Mouse (Mus musculus) hindbrain, embryonic 13.5 days (tissue): ENCODE data around the gene Abhd17c. TPM values are rescaled to one million over a fixed set of nuclear protein-coding genes. Genes with fewer than 3 reads are reported as not detected.
"Not testable (repeated sequence)": the region's sequence is repeated elsewhere in the genome, so short reads cannot be mapped to it uniquely, and the experiment has no call there.

Experiments used
- ATAC-seq: fragments of 200-750 bp; cut with Nextera tagmentation; 2 replicates; pipeline ENCODE4 v1.8.0; 2017; ENCODE audit warnings: moderate TSS enrichment; ENCODE audit not compliant: low FRiP score
- H3K27ac ChIP-seq: fragments of 300-500 bp; sonication (generic); 2 replicates; pipeline ENCODE4 v1.5.1; 2015; ENCODE audit warnings: inconsistent platforms, mild to moderate bottlenecking, moderate library complexity
- H3K27me3 ChIP-seq: fragments of 300-500 bp; sonication (generic); 2 replicates; pipeline ENCODE4 v1.6.1; 2015; ENCODE audit warnings: mild to moderate bottlenecking, inconsistent platforms
- H3K36me3 ChIP-seq: fragments of 300-500 bp; sonication (generic); 2 replicates; pipeline ENCODE4 v1.6.1; 2015; ENCODE audit warnings: mild to moderate bottlenecking, inconsistent platforms
- H3K4me1 ChIP-seq: fragments of 300-500 bp; sonication (generic); replicated peaks from 2 replicates; pipeline ENCODE4 v1.6.1; 2015; ENCODE audit warnings: inconsistent platforms
- H3K4me2 ChIP-seq: fragments of 300-500 bp; sonication (generic); 2 replicates; pipeline ENCODE4 v1.6.1; 2015; ENCODE audit warnings: inconsistent platforms, mild to moderate bottlenecking, moderate library complexity
- H3K4me3 ChIP-seq: fragments of 300-500 bp; sonication (generic); 2 replicates; pipeline ENCODE4 v1.5.1; 2015; ENCODE audit warnings: mild to moderate bottlenecking, inconsistent platforms
- H3K9ac ChIP-seq: fragments of 300-500 bp; sonication (generic); 2 replicates; pipeline ENCODE4 v1.6.1; 2015; ENCODE audit warnings: mild to moderate bottlenecking, inconsistent platforms
- H3K9me3 ChIP-seq: fragments of 300-500 bp; sonication (generic); 2 replicates; pipeline ENCODE4 v1.6.1; 2016; ENCODE audit warnings: inconsistent platforms
- WGBS: fragments of 180-500 bp; shearing (Covaris S2); methylation state at CpG from one replicate; pipeline ENCODE4 v1.1.7; 2015; 5-methylcytosine and 5-hydroxymethylcytosine counted together
- polyA plus RNA-seq: library from polyadenylated mRNA; unstranded; fragments of >200 nt; fragmentation: Nextera tagmentation; extraction: Ambion mirVana; gene quantifications from 2 replicates; pipeline ENCODE4 v1.2.1, GENCODE M21; 2015

The Abhd17c gene
- 18.3 and 25.0 TPM in 2 replicates for polyA plus RNA-seq

DNA sequence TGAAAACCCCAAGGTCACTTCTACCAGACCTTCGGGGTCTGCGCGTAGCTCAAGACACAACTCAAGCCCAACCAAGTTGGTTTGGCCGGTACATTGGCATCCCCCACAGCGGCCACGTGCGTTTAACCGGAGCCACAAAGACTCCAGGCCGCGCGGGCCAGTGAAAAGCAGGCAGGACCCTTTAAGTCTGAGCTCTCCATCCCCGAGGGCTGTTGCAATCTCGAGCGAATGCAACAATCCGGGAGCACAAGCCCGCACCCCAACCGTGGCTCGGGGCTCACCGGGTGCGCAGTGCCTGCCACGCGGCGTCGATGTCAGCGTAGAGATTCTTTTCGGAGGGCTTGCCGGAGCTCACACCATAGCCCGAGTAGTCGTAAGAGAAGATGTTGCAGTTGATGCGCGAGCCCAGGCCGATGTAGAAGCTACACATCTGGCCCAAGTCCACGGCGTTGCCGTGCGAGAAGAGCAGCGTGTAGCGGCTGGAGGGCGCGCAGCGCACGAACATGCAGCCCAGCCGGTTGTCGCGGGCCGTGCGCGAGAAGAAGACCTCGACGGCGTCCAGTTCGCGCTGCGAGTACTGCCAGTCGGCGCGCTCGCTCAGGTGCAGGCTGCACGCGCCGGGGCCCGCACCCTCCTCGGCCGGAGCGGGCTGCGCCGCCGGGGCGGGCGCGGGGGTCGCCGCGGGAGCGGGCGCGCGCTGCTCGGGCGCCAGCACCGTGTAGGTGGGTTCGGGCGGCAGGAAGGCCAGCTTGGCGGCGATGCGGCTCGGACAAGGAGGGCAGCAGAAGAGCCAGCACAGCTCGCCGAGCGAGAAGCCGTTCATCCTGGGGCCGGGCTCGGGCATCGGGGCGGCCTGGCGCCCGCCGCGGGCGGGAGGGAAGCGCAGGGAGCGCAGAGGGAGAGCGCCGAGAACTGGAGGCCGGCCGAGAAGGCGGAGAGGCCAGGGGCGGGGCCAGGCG lies at the start of gene Abhd17c:
Gene Abhd17c (minus strand): TSS at position 893 of the 959 bp plus-strand sequence.
- Histone ChIP-seq H3K27ac (peak within 1 kb of the TSS; percentile 97), H3K4me2 (peak within 1 kb of the TSS; percentile 99), H3K4me1 (peaks cover 47% of the 10 kb centered on the region), H3K4me3 (peak within 1 kb of the TSS; percentile 89), H3K36me3 (no peaks in the 10 kb centered on the region), H3K9me3 (no peaks in the 10 kb centered on the region), H3K9ac (peak within 1 kb of the TSS; percentile 94), H3K27me3 (no peaks in the 10 kb centered on the region)
- peak; percentile 82 for ATAC-seq
- WGBS: under 1% methylated on average over 106 of the region's 109 CpGs

DNA sequence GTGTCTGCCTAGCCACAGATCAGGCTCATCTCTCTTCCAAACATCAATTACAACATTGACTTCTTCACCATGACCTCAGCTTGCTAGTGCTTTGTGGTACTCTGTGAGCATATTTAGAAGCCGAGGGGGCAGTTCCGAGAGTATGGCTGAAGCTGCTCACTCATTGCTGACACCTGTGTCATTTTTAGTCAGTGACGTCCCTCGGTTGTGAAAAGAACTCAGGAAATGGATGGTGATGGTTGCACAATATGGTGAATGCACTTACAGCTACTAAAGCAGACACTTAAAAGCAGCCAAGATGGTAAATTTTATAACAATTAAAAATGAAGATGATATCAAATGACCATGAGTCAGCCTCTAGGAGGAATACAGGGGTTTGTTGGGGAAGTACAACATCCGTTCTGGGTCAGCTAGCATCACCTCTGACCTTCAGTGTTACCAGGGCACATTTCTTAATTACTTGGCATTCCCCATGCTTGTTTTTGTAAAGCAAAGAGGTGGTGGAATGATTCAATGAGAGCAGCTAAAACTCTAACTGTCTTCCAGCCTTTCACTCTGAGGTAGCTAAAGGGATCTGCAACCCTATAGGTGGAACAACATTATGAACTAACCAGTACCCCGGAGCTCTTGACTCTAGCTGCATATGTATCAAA lies 45.6 kb upstream of the Abhd17c start:
- Histone ChIP-seq H3K9me3 (no peaks in the 10 kb centered on the region), H3K27ac (no peak overlapping the region), H3K9ac (no peak overlapping the region), H3K4me2 (no peak overlapping the region), H3K27me3 (0 out of 2 replicates have a peak, but pooled peaks cover 2% of the 10 kb centered on the region), H3K4me3 (no peak overlapping the region), H3K4me1 (no peaks in the 10 kb centered on the region), H3K36me3 (no peaks in the 10 kb centered on the region)
- no peak for ATAC-seq
- 85% methylated on average over 6 of the region's 6 CpGs for WGBS

DNA sequence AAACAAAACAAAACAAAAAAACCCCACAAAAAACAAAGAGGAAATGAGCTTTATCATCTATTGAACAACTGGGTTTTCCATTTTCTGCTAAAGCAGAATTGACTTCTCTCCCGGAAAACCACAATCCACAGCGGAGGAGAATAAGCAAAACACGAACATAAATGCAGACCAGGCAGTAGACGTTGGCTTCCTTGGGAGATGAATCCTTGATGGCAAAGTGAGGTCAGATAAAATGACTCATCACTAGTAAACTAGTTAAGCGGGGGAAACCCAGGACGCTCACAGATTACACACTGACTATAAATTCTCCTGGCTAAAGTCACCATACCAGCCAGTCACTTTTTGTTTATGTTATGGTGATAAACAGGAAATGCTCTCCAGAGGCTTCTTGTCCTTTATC lies 44.5 kb upstream of the Abhd17c start:
- ATAC-seq: no peak
- no peak overlapping the region for H3K4me3 ChIP-seq
- no peaks in the 10 kb centered on the region for H3K36me3 ChIP-seq
- WGBS: 88% methylated on average over 6 of the region's 6 CpGs
- no peak overlapping the region for H3K4me2 ChIP-seq
- H3K27ac ChIP-seq: no peak overlapping the region
- 0 out of 2 replicates have a peak, but pooled peaks cover under 1% of the 10 kb centered on the region for H3K27me3 ChIP-seq
- no peaks in the 10 kb centered on the region for H3K4me1 ChIP-seq
- no peak overlapping the region for H3K9ac ChIP-seq
- H3K9me3 ChIP-seq: no peaks in the 10 kb centered on the region

DNA sequence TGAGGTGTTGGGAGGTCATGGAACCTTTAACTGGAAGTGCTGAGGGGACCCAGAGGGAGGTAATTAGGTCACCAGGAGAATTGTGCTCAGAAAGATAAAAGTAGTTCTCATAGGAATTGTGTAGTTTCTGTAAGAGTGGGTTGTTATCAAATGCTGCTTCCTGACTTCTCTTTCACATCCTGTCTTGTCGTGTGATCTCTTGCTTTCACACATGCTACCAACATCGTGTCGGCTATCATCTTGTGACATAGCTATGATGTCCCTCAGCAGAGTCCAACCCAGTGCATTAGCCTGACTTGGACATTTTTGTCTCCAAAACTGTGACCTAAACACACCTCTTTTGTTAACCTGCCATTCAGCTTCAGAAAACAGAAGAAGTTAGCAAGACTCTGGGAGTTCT lies 40.6 kb upstream of the Abhd17c start:
- ATAC-seq: no peak
- H3K9me3 ChIP-seq: no peaks in the 10 kb centered on the region
- no peak overlapping the region for H3K9ac ChIP-seq
- H3K27ac ChIP-seq: no peak overlapping the region
- H3K4me2 ChIP-seq: no peak overlapping the region
- H3K4me3 ChIP-seq: no peak overlapping the region
- WGBS: 88% methylated on average over 3 of the region's 3 CpGs
- H3K27me3 ChIP-seq: no peaks in the 10 kb centered on the region
- H3K36me3 ChIP-seq: no peaks in the 10 kb centered on the region
- H3K4me1 ChIP-seq: no peaks in the 10 kb centered on the region

DNA sequence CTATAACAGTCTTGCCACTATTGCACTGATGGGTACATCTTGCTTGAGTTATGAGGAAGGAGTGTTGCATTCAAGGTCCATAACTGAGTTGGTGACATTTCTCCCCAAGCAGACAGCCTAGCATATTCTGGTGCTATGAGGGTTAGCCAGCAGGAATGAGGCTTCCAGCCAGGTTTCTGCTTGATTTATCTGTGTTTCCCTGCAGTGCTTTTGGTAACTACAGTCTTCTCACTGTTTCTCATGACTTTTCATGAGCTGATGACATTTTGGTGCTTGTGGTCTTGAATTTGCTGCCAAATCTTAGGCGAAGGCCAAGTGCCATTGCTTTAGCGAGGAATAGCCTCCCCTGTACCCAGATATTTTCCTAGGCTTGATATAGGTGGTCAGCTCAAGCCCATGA lies 39.8 kb upstream of the Abhd17c start:
- no peaks in the 10 kb centered on the region for H3K27me3 ChIP-seq
- no peak overlapping the region for H3K9ac ChIP-seq
- H3K36me3 ChIP-seq: no peaks in the 10 kb centered on the region
- no peak overlapping the region for H3K4me2 ChIP-seq
- no peak overlapping the region for H3K4me3 ChIP-seq
- no peak overlapping the region for H3K27ac ChIP-seq
- no peaks in the 10 kb centered on the region for H3K4me1 ChIP-seq
- H3K9me3 ChIP-seq: no peaks in the 10 kb centered on the region
- WGBS: 92% methylated on average over 2 of the region's 2 CpGs
- no peak for ATAC-seq

DNA sequence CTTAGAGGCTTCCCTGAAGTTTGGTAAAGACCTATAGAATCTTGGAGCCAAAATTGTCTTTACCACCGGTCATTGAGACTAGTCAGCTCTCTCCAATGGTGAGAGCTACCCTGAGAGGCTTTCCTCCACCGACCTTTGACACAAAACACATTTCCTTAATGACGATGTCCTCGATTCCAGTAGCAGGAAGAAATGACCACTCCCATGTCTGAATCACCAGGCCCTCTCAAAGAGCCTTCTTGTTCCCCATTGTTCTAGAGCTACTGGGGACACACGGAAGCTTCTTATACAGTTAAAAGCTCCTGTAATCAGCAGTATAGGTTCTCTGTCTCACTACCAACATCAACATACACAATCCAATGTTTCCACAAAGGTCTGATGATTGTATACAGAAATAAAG lies 36.5 kb upstream of the Abhd17c start:
- Histone ChIP-seq H3K4me2 (no peak overlapping the region), H3K4me3 (no peak overlapping the region), H3K9ac (no peak overlapping the region), H3K27ac (no peak overlapping the region), H3K9me3 (no peaks in the 10 kb centered on the region), H3K4me1 (no peaks in the 10 kb centered on the region), H3K27me3 (no peaks in the 10 kb centered on the region), H3K36me3 (no peaks in the 10 kb centered on the region)
- no peak for ATAC-seq
- WGBS: 80% methylated on average over 5 of the region's 5 CpGs

DNA sequence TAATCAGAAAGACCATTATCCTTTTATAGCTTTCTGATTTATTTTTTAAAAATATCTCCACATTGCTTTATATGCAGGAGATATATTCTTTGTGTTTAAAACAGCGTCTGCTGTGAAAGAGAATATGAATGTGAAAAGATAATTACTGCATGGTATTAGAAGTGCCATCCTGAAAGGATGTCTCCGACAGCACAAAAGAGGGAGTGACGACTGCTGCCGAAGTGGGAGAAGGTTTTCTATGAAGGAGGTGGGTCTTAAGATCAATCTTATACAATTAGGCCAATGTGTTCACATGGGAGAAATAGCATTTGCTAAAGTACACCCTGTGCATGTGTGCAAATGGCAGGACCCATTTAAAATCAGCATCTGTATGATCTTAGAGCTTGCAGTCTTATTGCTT lies 33.5 kb upstream of the Abhd17c start:
- 76% methylated on average over 4 of the region's 4 CpGs for WGBS
- ATAC-seq: no peak

DNA sequence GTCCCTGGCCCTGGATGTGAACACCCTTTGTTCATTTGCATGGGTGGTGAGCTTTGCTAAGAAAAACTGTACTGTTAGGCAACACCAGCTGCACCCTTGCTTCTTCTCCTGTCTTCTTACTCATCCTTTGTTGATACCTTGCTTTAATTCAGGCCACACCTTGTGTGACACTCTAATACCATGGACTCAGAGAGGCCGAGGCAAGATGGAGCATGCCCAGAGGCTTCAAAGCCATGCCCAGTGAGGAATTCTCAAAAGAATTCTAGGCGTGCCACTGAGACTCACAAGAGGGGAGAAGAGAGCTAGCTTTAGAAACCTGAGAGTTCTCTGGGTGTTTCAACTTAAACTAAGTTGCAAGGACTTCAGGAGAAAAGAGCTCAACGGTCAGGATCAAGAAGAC lies 33.0 kb upstream of the Abhd17c start:
- H3K27ac ChIP-seq: no peak overlapping the region
- ATAC-seq: no peak
- no peaks in the 10 kb centered on the region for H3K9me3 ChIP-seq
- no peaks in the 10 kb centered on the region for H3K36me3 ChIP-seq
- H3K4me1 ChIP-seq: no peaks in the 10 kb centered on the region
- H3K4me3 ChIP-seq: no peak overlapping the region
- WGBS: 88% methylated on average over 3 of the region's 3 CpGs
- no peaks in the 10 kb centered on the region for H3K27me3 ChIP-seq
- H3K9ac ChIP-seq: no peak overlapping the region
- H3K4me2 ChIP-seq: no peak overlapping the region

More for the DNA sequence above, 33.5 kb upstream of the Abhd17c start:
- H3K36me3 ChIP-seq: no peaks in the 10 kb centered on the region
- no peak overlapping the region for H3K9ac ChIP-seq
- no peaks in the 10 kb centered on the region for H3K9me3 ChIP-seq
- H3K4me2 ChIP-seq: no peak overlapping the region
- H3K27me3 ChIP-seq: no peaks in the 10 kb centered on the region
- no peak overlapping the region for H3K4me3 ChIP-seq
- H3K4me1 ChIP-seq: no peaks in the 10 kb centered on the region
- no peak overlapping the region for H3K27ac ChIP-seq

DNA sequence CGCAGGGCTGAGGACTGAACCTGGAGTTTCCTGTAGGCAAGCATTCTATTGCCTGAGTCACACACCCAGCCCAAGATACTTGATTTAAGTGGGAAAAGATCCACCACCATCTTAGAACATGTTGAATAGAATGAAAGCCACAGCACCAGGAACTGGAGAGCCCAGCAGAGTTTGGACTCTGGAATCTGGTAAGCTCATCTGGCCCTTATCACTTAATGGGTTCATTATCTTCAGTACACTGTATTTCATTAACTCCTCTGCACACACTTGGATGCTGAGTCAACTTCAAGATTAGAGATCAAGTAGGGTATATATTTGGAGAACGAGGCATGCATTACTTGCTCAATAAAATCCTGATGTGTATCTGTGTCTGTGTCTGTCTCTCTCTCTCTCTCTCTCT lies 27.1 kb upstream of the Abhd17c start:
- H3K9me3 ChIP-seq, ATAC-seq, H3K36me3 ChIP-seq, H3K4me3 ChIP-seq, H3K27me3 ChIP-seq, H3K9ac ChIP-seq, H3K4me2 ChIP-seq, H3K27ac ChIP-seq, H3K4me1 ChIP-seq: not testable (repeated sequence)
- WGBS: 94% methylated on average over 2 of the region's 2 CpGs

DNA sequence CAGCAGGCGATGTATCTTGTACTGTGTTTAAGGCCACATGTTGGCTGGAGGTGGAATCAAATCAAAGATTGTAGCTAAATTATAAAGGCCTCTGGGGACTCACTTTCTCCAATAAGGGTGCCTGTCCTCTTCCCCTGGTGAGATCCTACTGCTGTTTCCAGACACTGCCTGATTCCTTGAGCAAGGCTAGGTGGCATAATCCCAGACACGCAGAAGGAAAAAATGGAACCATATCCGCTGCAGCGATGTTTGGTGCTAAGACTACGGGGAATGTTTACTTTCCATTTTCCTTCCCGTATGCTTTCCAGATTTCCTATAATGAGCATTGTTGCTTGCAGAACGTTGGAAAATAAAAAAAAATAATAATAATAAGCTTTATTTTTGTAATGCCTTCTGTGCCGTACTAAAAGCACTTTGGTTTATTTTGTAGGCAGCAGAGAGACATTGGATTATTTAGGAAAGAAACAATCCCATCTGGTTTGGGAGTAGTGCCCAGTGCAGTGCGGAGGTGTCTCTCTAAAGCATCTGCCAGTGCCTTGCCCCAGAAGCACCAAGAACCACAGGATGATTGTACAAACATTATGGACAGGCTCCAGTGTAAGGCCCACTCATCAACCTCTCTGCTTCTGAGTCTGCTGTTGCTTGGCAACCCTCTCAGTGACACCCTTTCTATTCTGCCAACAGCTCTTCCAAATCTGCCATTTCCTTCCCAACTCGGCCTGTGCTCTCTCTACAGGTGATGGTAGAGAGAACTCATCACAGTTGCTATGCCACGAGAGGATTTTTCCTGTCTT lies 23.2 kb upstream of the Abhd17c start:
- Histone ChIP-seq H3K27ac (no peak overlapping the region), H3K9ac (no peak overlapping the region), H3K4me3 (no peak overlapping the region), H3K4me1 (no peaks in the 10 kb centered on the region), H3K9me3 (no peaks in the 10 kb centered on the region), H3K4me2 (no peak overlapping the region), H3K27me3 (no peaks in the 10 kb centered on the region), H3K36me3 (no peaks in the 10 kb centered on the region)
- ATAC-seq: no peak
- WGBS: 80% methylated on average over 11 of the region's 11 CpGs

DNA sequence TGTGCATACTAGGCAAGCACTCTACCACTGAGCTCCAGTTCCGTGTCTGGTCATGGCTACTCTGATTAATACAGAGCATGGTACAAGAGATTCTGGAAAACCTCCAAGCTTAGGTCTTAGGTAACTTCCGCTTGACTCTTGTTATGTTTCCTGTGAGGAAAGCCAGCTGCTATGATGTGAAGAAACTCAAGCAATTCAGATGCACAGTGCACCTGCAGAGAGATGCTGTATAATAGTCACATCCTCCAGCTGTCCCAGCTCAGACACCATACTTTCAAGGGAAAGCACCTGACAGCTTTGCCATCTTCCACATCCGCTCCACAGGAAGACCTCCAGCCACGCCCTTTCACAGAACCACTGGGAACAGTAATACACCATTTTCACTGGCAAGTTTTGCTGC lies 21.7 kb upstream of the Abhd17c start:
- Histone ChIP-seq H3K9me3 (no peaks in the 10 kb centered on the region), H3K4me1 (no peaks in the 10 kb centered on the region), H3K9ac (no peak overlapping the region), H3K27me3 (no peaks in the 10 kb centered on the region), H3K36me3 (no peaks in the 10 kb centered on the region), H3K4me3 (no peak overlapping the region), H3K4me2 (no peak overlapping the region), H3K27ac (no peak overlapping the region)
- ATAC-seq: no peak
- WGBS: 87% methylated on average over 4 of the region's 4 CpGs

DNA sequence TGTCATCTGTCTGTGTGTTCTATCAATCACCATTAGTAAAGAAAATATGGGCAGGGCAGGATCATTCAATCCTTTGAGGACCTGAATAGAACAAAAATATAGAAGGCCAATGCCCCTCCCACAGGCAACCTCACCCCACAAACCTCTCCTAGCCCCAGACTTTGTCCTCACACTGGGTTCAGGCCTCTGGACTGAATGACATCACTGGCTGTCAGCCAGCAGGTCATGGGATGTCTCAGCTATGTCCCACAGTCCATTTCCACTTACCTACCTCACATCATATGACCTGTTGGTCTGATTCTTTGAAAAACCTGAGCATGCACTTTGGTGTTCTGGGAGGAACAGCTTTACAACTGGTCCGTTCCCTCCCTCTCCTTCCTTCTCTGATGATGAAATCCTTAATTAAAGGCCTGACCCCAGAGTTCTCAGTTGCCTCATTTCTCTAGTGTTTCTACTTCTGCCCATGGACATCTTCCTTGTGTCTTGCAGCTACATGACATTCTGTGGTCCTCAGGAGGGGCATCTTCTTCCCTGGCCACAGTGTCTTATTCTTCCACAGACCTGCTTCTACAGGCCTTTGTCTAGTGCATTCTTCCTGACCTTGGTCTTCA lies 19.6 kb upstream of the Abhd17c start:
- Histone ChIP-seq H3K36me3 (no peaks in the 10 kb centered on the region), H3K4me1 (no peaks in the 10 kb centered on the region), H3K4me3 (no peak overlapping the region), H3K27me3 (no peaks in the 10 kb centered on the region), H3K27ac (no peak overlapping the region), H3K9ac (no peak overlapping the region), H3K9me3 (no peaks in the 10 kb centered on the region), H3K4me2 (no peak overlapping the region)
- ATAC-seq: no peak
- 91% methylated on average over 1 of the region's 1 CpGs for WGBS
